Mouse (Mus musculus): ENCODE measurements at regions not wholly inside any gene's neighbourhood (a gene's known extent, or its start where the extent isn't known, plus 50 kb on each side); places are given as distances from the start of the nearest gene placed in this dataset.

DNA sequence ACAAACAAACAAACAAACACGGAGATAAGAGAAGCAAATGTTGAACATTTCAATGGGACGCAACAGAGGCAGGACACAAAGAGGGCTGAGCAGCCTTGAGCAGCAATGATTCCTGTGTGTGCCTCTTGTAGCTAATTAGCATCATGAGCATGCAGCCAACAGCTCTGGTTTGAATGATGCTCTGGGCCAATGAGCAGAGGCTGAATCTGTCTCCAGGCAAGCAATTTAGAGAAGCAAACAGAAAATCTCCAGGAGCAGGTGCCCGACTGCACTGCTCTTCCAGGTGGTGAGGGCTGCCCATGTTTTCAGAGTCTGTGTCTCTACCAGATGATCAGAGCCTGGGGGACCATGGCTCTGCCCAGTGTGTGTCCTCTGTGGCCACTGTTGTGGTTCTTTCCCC lies 532.2 kb upstream of the Tnp1 start:
- DNase-seq (ENCODE audit: extremely low spot score, low spot score), result no peak

DNA sequence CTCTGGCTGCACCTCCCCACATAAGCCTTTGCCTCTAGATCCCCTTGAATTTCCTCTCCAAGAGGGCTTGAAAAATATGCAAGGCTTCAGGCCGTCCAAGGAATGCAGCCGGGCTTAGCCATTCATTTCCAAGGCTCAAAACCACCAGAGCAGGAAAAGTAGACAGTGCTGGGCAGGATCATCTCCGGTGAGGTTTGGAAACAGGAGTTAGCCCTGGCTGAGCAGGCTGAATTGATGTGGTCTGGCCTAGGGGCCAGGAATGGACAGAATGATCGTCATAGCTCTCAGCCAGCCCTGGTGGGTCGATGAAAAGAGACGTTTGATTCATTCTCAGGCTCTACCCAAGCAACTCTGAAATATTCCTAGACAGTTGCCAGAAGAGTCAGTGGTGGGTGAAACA lies 529.7 kb upstream of the Tnp1 start:
- no peak for DNase-seq (ENCODE audit: extremely low spot score, low spot score)

DNA sequence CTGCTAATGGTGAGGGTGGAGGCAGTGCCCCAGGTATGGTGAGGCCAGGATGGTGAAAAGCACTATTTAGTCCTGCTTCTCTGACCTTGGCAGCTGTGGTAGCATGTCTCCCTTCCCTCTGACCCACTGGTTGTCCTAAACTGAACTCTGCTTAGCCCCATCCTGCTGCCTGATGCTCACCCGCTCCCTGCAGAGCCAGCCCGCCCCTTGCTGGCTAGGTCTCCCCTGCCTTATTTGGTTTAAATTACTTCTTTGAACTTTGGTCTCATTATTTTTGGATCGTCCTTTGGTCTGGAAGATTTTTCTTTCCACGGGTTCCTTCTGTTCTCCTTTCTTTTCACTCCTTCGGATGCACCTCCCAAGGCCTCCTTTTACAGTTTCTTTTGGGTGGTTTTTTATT lies 525.7 kb upstream of the Tnp1 start:
- DNase-seq (ENCODE audit: extremely low spot score, low spot score), result no peak

DNA sequence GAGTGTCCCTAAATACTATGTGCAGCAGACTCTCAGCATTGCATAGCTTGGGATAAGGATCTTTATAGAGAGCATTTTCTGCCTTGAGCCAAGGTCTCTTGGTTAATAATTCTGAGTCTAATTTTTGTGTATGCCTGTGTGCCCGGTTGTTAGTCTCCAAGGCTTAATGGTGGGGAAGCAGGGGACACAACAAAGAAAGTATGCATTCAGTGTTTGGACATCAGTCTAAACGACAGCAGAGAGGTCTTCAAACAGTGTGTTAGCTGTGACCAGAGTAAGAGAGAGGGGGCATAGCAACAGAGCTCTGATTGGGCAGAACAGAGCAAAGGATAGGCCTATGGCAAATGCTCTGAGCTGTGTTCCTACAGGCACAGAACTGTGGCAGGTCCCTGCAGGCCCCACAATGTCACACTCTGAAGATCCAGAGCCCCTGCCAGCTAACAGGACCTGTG lies 522.7 kb upstream of the Tnp1 start:
- no peak for DNase-seq (ENCODE audit: extremely low spot score, low spot score)

DNA sequence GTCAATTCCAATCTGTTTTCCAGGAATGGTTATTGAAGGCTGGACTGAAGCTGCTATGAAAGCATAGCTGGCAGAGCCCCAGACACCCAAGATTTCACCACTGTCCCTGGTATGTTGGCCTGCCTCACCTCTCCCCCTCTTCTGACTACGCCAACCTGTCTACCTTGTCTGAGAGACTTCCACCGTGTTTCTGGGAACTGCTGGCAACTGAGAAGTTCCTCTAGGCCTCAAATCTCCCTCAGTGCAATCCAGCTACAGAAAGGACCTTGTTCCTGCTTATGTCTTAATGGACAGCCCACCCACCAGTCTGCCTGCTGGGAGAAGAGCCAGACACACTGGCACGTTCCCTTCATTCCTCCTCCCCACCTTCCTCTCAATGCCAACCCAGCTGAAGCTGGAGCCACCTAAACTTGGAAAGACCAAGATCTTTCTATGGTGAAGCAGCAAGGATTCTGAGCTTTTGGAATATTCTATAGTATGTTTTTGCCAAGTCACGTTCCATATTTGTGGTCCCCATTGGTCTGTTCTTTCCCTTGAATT lies 520.1 kb upstream of the Tnp1 start:
- DNase-seq (ENCODE audit: extremely low spot score, low spot score), result no peak

DNA sequence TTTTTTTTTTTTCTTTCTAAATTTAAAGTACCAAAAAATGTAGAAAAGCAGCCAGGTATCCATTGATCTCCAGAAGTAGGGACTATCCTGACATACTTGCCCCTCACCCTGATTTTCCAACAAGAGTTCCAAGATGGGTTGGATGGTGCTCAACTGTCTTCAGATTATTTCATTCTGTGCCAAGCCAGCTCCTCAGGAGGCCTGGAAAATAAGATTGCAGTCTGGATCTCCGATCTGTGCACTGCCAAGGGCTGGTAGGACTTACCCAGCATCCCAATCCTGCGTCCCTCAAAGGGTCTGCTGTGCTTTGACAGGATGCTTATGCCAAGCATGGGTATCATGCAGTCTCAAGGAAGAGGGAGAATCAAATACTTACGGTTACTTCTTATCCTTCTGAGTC lies 517.8 kb upstream of the Tnp1 start:
- no peak for DNase-seq (ENCODE audit: extremely low spot score, low spot score)

DNA sequence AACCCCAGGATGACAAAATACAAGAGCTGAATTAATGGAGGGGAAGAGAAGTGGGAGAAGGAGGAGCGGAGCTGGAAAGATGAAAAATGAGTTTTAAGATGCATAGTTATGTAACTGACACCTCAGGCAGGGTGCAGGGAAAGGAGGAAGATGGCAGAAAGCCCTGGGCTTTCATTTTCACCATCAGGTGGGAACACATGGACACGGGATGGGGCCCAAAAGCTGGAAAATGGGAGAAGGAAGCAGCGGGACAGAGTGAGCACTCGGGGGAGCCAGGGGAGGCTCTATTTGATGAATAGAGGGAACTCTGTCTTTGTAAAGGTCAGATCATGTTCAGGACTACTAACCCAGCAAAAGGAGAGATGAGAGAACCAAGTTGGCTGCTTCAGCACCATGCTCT lies 516.6 kb upstream of the Tnp1 start:
- DNase-seq (ENCODE audit: extremely low spot score, low spot score), result no peak

DNA sequence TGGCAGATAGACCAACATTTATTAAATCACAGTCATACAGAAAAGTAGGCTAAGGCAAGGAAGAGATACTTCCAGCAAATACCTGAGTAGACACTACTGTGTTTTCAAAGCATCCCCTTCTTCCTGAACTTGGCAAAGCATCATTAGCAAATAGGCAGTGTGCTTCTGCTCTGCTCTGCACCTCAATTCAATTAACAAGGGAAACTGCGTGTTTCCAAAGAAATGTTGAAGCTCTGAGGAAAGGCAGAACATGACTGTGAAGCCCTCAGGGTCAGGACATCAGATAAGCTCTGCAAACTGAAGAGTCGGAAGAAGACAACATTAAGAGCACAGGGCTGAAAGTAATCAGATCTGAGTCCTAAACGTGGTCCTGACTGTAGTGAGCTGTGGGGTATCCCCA lies 516.1 kb upstream of the Tnp1 start:
- no peak for DNase-seq (ENCODE audit: extremely low spot score, low spot score)

DNA sequence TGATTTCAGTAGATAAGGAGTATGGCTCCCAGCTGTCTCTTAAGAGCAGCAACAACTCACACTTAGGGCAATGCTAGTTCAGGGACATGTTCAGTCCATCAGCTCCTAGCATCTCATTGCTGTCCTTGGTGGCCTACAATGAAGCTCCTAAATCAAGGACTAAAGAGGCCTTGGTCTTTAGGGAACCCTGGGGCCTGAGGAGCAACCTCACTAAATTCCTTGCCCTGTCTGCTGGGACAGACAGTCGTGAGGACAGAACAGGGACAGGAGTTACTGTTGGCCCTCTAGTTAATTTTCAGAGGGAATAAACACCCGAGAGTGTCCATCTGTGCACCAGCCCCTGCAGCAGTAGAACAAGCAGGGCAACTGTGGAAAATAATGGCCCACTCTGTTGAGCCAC lies 514.6 kb upstream of the Tnp1 start:
- DNase-seq (ENCODE audit: extremely low spot score, low spot score), result no peak

DNA sequence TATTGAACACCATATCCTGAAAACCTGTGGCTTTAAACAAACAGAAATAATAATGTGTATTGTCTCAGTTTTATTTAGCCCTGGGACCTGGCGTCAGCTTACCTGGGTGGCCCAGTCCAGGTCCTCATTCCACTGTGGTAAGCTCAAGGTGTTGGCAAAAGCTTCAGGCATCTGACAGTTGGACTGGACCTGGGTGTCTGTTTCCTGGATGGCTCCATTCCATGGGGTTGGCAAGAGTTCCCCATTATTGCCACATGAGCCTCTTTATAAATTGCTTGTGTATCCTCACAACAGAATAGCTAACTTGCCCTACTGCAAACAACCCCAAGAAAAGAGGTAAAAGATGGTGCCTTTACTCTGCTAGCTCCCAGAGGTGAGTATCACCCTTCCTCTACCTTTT lies 512.9 kb upstream of the Tnp1 start:
- no peak for DNase-seq (ENCODE audit: extremely low spot score, low spot score)

DNA sequence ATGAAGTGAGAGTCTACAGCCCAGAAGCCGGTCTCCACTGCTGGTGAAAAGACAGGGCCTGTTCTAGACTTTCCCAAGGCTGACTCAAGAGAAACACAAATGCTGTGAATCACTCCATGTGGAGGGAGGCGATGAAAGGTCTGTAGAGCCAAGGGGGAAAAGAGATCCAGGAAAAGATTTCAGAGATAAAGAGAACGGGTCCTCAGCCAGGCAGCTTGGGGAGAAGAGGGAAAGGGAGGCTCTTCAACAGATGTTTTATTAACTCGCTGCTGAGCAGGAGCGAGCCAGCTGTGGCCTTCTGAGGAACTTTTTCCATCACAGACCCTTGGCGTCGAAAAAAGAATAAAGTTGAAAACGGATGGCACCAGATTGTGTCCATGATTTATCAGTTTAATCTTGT lies 500.7 kb upstream of the Tnp1 start:
- DNase-seq (ENCODE audit: extremely low spot score, low spot score), result no peak

DNA sequence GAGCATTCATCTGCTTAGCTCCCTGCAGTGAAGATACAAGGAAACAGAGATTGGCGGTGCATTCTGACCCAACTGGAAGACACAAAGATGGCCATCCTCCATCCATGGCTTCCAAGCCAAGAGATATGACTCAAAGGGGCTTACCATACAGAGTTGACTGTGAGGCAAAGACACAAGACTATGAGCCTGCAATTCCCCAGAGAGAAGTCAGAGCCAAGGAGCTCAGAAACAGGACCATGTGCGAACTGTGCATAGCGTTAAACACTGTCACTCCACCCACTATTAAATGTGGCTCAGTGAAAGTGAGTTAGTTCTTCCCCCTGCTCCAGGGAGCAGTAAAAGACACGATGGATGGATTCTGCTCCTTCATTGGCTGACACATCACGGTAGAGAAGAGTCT lies 500.1 kb upstream of the Tnp1 start:
- DNase-seq (ENCODE audit: extremely low spot score, low spot score), result no peak

DNA sequence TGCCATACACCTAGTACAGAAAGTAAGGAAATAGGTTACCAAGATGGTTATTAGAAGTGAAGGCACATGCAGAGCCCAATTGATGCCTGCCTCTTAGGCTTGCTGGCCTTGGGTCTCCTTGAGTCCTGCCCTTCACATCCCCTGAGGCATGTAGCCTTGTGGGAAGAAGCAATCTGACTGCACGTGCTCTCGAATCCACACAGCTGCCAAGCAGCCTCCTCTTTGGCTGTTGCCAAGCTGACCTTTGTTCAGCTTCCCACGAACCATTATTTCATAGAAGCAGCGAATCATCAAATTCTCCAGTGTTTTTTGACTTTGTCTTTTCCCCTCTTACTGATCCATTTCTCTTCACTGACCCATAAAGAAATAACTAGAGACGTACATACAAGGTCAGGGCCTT lies 498.1 kb upstream of the Tnp1 start:
- DNase-seq (ENCODE audit: extremely low spot score, low spot score), result no peak

DNA sequence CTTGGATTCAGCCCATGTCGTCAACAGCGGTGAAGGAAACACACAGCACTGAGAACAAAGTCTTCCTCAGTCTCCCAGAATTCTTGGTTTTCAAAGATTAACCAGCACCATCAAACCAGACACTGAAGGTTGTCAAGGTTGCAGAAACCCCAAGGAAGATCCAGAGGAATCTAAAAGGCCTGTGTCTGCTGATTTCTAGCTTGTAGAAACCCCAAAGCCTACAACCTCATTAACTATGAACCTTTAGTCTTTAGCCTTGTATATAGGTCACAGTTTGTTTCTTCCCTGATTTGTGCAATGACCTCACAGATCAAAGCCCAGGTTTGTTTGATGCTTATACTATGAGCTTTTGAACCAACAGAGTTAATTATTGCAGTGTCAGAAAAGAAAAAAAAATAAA lies 497.1 kb upstream of the Tnp1 start:
- DNase-seq (ENCODE audit: extremely low spot score, low spot score), result no peak

DNA sequence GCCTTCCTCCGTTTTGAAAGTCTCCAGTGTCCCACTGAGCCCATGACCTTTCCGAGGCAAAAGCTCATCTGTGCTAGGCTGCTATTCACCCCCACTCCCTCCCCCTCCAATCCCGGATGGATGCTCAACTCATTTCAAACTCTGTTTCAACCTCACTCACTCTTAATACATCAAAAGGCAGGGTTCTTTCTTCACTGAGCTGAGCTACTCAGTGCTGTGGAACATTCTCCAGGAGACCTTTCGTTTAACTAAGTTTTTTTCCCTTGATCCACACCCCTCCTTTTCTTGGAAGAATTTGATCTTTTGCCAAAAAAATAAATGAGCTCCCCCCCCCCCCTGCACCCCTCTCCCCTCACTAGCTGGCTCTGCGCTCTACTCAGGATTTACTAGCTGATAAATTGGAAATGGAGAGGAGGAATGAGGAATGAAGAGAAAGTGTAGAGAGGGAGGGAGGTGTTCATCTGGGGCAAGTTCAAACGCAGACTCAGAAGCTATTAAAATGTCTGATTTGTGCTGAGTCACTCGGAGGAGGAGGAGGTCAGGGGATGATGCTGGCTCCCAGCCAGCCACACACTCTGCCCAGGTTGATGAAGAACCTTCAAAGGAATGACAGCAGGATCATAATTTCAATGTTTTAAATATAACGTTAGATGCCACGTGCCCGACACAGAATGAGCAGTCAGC lies 491.5 kb upstream of the Tnp1 start:
- no peak for DNase-seq (ENCODE audit: extremely low spot score, low spot score)

DNA sequence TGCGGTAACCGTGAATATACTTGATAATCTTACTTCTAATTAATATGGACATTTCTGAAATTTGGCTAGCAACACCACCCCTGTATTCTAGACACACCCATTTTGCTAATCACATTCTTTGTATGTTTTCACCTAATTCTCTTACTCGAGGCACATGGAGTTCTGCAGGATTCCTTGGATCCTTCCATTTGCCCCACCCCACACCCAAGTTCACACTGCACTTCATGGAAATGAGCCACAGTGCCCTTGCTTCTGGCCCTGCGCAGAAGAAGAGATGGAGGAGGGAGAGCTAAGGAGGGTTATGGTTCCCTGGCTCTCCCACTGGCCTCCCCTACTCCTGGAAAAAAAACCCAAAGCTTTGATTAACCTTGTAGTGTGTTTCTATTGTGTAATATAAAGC lies 487.9 kb upstream of the Tnp1 start:
- no peak for DNase-seq (ENCODE audit: extremely low spot score, low spot score)

DNA sequence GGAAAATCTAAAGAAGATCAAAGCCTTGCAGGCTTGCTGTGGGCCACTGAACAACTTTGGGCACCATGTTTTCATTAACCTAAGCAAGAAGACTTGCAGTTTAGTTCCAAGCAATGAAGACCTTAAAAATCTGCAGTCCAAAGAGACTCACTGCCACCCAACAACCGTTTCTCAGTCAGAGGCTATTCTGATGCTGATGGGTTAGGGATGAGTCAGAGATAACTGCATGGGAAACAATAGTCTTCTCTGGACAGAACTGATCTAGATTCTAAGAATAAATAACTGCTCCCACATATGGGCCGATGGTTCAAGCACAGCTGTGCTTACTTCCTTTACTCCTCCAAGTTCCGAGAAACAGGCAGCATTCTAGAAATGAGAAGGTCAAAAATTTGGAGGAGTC lies 485.0 kb upstream of the Tnp1 start:
- DNase-seq (ENCODE audit: extremely low spot score, low spot score), result no peak

DNA sequence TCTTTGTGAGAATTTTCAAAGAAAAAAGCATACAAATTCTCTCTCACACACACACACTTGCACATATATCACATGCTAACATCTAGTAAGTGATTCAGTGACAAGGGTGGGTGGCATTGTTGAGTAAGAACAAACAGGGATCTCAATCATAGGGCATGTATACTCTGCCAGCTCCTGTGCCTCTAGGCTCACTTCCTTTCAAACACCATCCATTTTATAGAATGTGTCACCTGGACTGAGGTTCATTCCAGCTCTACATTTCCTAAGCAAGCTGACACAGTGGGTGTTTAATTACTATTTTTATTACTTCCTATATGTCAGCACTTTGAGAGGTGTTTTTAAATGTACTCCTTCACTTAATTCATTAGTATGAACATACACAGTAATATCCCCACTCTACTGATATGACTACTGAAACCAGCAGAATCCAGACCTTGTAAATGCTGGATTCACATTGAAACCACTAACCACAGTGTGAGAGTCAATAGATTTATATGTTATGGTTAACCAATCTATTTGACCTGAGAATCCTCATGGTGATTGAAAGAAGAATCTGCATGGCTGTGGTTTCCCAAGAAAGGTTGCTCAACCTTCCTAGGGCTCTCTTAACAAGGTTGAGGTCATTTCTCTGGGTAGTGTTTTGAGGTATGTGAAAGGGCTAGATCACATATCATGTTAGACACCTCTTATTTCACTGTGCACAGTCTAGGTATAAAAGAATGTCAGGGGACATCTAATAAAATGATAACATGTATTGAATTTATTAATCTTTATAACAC lies 480.5 kb upstream of the Tnp1 start:
- DNase-seq (ENCODE audit: extremely low spot score, low spot score), result no peak

DNA sequence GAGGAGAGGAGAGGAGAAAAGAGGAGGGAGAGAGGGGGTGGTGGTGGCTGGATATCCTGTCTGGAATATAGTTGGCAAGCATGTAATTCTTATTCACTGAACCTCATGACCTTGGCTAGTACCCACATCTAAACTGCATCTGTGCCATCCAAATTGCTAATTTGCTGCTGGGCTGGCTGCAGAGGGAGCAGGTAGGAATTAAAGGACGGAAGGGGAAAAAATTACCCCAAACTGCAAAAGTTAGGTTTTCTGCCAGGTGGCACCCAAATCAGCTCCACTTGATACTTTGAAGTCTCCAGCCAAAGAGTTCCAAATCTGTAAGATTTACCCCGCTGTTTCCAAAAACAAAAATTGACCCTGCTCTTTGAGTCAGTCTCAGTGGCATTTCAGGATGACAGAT lies 466.2 kb upstream of the Tnp1 start:
- no peak for DNase-seq (ENCODE audit: extremely low spot score, low spot score)

DNA sequence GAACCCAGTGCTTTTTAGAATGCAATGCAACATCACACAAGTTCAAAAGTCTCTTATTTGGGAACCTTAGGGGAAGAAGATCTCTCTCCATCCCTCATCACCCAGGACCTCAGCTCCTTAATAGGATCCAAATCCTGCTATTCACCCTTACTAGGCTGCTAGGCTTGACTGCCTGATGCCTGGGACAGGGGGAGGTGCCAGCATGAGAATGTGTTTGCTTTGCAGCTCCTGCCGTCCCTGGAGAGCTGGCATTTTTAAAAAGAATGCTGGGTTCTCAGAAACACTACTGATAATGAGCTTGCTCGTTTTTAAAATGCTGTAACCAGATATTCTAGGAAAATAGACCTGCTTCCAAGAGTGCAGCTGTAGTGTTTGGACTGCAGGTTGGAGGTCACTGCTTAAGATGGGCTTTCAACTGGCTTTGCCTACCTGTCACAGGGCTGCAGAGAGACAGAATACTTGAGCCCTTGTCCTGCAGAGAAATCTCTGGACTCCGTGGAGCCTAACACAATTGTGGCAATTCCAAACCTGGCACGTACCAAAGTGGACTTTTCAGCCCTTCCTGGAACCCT lies 463.7 kb upstream of the Tnp1 start:
- DNase-seq (ENCODE audit: extremely low spot score, low spot score), result no peak

DNA sequence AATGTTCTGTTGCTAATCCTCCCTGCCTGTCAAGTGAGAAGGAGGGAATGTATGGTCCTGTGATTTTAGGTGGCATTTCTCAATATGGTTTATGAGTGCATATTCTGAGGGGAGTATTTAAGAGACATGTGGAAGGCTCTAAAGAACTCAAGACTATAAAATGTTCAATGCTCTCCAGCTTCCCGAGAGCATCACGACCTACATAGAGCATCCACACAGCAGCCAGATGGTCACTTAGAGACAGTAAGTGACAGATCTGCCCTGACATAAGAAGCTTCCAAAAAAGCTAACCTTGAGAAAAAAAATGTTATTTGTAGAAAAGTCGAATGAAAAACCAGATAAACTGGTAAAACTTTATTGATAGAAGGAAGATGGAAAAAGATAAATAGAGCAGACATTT lies 444.9 kb upstream of the Tnp1 start:
- DNase-seq (ENCODE audit: extremely low spot score, low spot score), result no peak

DNA sequence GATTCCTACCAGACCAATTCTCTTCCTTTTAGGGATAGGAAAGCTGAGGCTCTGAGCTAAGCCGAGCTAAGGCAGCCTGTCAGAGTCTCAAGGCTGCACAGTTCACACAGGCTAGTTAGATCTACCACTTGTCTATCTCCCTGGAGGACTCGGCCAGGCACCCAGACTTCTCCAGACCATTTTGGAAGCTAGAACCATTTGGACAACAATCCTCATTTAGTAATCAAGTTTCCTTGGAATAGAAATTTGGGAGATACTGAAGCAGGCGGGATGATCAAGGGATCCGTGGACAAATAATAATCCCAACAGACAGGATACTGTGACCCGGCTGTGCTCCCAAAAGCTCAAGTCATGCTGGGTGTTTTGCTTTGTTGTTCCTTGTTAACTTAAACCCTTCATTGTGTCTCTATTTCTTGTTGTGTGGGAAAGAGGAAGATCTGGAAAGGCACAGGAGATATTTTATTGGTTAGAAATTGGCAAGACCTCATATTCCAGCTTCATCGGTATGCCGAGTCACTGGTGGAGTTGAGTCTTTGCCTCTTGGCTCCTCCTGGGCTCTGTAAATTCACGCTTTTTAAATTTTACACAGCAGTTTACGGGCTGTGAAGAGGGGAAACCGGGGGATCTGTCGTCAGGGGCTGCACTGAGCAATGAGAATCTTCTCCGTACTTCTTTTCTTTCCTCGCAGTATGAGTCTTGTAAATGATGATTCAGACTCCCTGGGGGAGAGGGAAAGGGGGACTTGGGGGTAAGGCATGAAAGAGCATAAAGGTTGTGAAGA lies 444.2 kb upstream of the Tnp1 start:
- DNase-seq (ENCODE audit: extremely low spot score, low spot score), result no peak

Measured in neural tube, embryonic 10.5 days (tissue).